Mouse (Mus musculus) bone marrow macrophage, adult 2 months (primary cell): ENCODE data around the gene Gm12117.

Experiments
- CTCF ChIP-seq: IDR thresholded peaks from 2 replicates; pipeline ENCODE4 v1.5.1; 2012; ENCODE audit warnings: low read depth, mild to moderate bottlenecking, low read length, moderate library complexity
- POLR2A ChIP-seq: IDR thresholded peaks from 2 replicates; pipeline ENCODE4 v1.6.1; 2012; ENCODE audit warnings: mild to moderate bottlenecking, low read depth, low read length, borderline replicate concordance

DNA sequence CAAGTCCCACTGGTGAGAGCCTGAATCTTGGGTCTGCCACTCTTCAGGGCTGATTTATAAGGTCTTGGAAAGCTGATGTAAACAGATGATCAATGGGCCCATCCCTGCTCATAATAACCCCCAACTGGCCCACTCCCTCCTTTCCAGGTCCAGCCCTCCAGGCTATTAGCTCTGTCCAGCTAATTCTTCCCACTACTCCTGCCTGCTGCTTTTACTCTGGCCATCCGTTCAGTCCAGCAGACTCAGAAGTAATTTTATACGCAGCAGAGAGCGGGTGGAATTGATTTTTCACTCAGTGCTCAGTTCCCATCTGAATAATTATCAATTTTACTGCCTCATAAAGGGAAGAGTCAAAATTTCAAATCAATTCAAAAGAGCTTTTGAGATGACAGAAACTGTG is 36.2 kb downstream of the Gm12117 start:
- no peak for TF ChIP-seq CTCF
- no peak for TF ChIP-seq POLR2A
